Mouse (Mus musculus): ENCODE data around the gene Cel. TPM values are rescaled to one million over a fixed set of nuclear protein-coding genes. Genes with fewer than 3 reads are reported as not detected.

Gene Cel
- polyA plus RNA-seq (2012; ENCODE audit: insufficient read depth, low replicate concordance) = not detected in 2 replicates

- peaks cover 48% of the 10 kb centered on the region for H3K27me3 ChIP-seq (replicated peaks)
Measured at GRCm38 (mm10) chr2:28563303-28563702, at the start of gene Cel. Cel (minus strand) TSS chr2:28563403.

DNA sequence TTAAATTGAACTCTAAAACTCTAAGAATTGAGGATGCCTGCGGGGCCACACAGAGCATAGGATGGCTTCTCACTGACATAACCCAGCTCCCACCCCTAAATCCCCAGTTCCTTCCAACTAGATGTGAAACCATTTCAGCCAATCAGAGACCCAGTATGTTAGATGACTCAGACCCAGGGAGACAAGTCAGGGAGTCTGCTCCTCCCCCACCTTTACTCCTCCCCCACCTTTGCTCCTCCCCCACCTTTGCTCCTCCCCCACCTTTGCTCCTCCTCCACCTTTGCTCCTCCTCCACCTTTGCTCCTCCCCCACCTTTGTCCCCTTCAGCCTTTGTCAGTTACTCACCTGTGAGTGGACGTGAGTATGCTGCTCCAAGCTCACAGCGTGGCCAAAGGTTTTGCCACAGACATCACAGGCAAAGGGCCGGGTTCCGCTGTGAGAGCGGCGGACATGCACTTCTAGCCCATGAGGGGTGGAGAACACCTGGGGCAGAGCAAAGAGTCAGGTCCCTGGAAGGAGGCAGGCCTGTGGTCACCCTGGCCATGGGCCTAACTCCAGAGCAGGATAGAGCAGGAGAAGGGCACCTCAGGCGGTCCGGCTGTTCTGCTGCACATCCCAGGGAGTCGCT is 49.3 kb upstream of the Cel start:
- no peak for TF ChIP-seq GATA1 (IDR thresholded peaks at IDR 0.05; ENCODE audit: borderline replicate concordance, low read length)
- TF ChIP-seq FLI1 (IDR thresholded peaks at IDR 0.05; ENCODE audit: low read length) = no peak
- Histone ChIP-seq H3K36me3 (replicated peaks; ENCODE audit: low read length) (peaks cover 96% of the 10 kb centered on the region), H3K27me3 (replicated peaks) (no peaks in the 10 kb centered on the region), H3K4me1 (peaks cover 100% of the 10 kb centered on the region), H3K9me3 (no peaks in the 10 kb centered on the region), H3K4me3 (replicated peaks) (no peak overlapping the region)

More at GRCm38 (mm10) chr2:28563303-28563702, at the start of gene Cel:
- Histone ChIP-seq H3K4me1 (peaks cover 12% of the 10 kb centered on the region; the same call in 1 of the 2 replicates), H3K4me3 (replicated peaks) (no peak within 1 kb of the TSS), H3K9me3 (no peaks in the 10 kb centered on the region), H3K36me3 (replicated peaks; ENCODE audit: low read length) (peaks cover 38% of the 10 kb centered on the region)
- TF ChIP-seq FLI1 (IDR thresholded peaks at IDR 0.05; ENCODE audit: low read length) (no peak), GATA1 (IDR thresholded peaks at IDR 0.05; ENCODE audit: borderline replicate concordance, low read length) (no peak)

DNA sequence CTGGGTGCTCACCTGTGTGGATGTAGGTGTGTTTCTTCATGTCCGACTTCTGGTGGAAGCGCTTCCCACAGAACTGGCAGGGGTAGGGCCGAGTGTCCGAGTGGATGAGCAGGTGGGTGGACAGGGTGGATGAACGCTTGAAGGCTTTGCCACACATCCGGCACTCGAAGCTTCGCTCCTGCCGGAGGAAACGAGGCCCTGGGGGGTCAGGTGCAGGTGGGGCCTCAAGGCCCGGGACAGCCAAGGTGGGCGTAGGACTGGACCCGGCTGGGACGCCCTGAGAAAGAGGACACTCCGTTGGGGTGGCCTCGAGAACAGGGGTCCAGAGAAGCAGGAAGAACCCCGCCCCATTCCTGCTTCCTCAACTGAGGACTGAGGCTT is 48.2 kb upstream of the Cel start:
- Histone ChIP-seq H3K4me3 (replicated peaks) (no peak overlapping the region), H3K36me3 (replicated peaks; ENCODE audit: low read length) (peaks cover 97% of the 10 kb centered on the region), H3K4me1 (peaks cover 100% of the 10 kb centered on the region), H3K27me3 (replicated peaks) (no peaks in the 10 kb centered on the region), H3K9me3 (no peaks in the 10 kb centered on the region)
- no peak for TF ChIP-seq GATA1 (IDR thresholded peaks at IDR 0.05; ENCODE audit: borderline replicate concordance, low read length)
- TF ChIP-seq FLI1 (IDR thresholded peaks at IDR 0.05; ENCODE audit: low read length) = no peak

DNA sequence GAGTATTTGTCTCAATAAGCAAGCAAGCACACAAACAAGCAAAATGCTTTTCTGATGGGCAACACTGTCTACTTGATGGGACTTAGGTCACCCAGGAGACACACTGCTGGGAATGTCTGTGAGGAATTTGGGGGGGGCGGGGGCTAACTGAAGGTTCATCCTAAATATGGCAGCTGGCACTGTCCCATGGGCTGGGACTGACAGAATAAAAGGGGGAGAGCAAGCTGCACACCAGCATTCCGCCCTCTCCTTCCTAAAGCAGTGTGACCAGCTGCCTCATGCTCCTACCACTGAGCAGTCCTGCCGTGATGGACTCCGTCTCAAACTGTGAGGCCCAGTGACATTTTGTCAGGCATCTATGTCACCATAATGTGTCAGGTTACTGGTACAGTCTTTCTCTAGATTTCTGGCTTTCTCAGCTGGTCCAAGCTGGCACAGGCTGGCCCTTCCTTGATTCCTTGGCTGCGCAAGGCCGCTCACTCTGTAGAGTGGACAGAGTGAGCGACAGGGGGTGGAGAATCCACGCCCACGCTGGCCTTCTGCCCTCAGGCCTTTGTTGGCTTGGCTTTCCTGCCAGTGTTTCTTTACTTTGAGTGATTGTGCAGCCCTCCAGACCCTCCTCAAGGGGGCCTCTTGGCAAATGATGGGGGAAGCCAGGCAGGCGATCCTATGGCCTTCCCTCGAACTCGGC is 47.7 kb upstream of the Cel start:
- TF ChIP-seq FLI1 (IDR thresholded peaks at IDR 0.05; ENCODE audit: low read length) = no peak
- TF ChIP-seq GATA1 (IDR thresholded peaks at IDR 0.05; ENCODE audit: borderline replicate concordance, low read length) = no peak
- Histone ChIP-seq H3K4me1 (peaks cover 100% of the 10 kb centered on the region), H3K27me3 (replicated peaks) (no peaks in the 10 kb centered on the region), H3K9me3 (no peaks in the 10 kb centered on the region), H3K4me3 (replicated peaks) (no peak overlapping the region), H3K36me3 (replicated peaks; ENCODE audit: low read length) (peaks cover 97% of the 10 kb centered on the region)

- Histone ChIP-seq H3K4me3 (replicated peaks) (no peak overlapping the region), H3K27me3 (replicated peaks) (no peaks in the 10 kb centered on the region), H3K36me3 (replicated peaks; ENCODE audit: low read length) (peaks cover 89% of the 10 kb centered on the region), H3K9me3 (no peaks in the 10 kb centered on the region), H3K4me1 (peaks cover 94% of the 10 kb centered on the region)
- TF ChIP-seq FLI1 (IDR thresholded peaks at IDR 0.05; ENCODE audit: low read length) = no peak
- TF ChIP-seq GATA1 (IDR thresholded peaks at IDR 0.05; ENCODE audit: borderline replicate concordance, low read length) = no peak
Measured at GRCm38 (mm10) chr2:28609851-28610250, 46.6 kb upstream of the Cel start.

GRCm38 (mm10) chr2:28607341-28608165 is 44.4 kb upstream of the Cel start:
- H3K4me3 ChIP-seq (replicated peaks) = peak overlapping the region; percentile 17
- TF ChIP-seq FLI1 (IDR thresholded peaks at IDR 0.05; ENCODE audit: low read length) = no peak
- no peak for TF ChIP-seq GATA1 (IDR thresholded peaks at IDR 0.05; ENCODE audit: borderline replicate concordance, low read length)
- H3K9me3 ChIP-seq = no peaks in the 10 kb centered on the region
- peaks cover 71% of the 10 kb centered on the region for H3K36me3 ChIP-seq (replicated peaks; ENCODE audit: low read length)
- no peaks in the 10 kb centered on the region for H3K27me3 ChIP-seq (replicated peaks)
- peaks cover 87% of the 10 kb centered on the region for H3K4me1 ChIP-seq

DNA sequence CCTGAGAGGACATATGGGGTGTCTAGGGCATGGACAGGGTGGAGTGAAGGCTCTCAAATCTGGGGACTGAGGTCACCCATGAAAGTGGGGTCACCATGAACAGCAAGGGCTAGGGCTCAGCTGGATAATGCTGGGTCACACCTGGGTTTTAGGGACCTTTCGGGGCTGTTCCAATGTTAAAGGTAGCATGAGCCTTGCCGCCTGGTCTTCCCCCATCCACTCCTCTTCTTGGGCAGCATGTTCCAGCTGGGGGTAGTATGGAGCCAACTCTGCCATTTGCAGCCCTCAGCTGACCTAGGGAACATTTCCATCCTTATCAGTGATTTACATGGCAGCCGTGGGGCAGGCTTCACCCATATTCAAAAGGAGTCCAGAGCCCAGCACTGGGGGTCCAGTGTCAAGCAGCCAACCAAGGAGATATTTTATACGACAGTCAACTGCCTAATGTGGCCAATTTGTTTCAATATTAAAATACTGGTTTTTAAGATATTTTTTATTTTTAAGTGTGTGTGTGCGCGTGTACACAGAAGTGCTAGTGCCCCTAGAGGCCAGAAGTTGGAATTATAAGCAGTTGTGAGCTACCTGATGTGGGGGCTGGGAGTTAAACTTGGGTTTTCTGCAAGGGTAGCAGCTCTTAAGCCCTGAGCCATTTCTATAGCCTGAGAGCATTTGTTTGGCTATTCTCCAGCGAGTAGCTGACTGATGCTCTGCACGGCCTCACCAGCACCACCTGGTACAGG is 43.6 kb upstream of the Cel start:
- H3K36me3 ChIP-seq (replicated peaks; ENCODE audit: low read length) = peaks cover 64% of the 10 kb centered on the region
- peaks cover 87% of the 10 kb centered on the region for H3K4me1 ChIP-seq
- no peaks in the 10 kb centered on the region for H3K27me3 ChIP-seq (replicated peaks)
- no peak overlapping the region for H3K4me3 ChIP-seq (replicated peaks)
- H3K9me3 ChIP-seq = no peaks in the 10 kb centered on the region
- TF ChIP-seq FLI1 (IDR thresholded peaks at IDR 0.05; ENCODE audit: low read length) (no peak), GATA1 (IDR thresholded peaks at IDR 0.05; ENCODE audit: borderline replicate concordance, low read length) (no peak)

- no peaks in the 10 kb centered on the region for H3K27me3 ChIP-seq (replicated peaks)
- TF ChIP-seq FLI1 (IDR thresholded peaks at IDR 0.05; ENCODE audit: low read length) (no peak), GATA1 (IDR thresholded peaks at IDR 0.05; ENCODE audit: borderline replicate concordance, low read length) (no peak)
- peak overlapping the region; percentile 42 for H3K4me3 ChIP-seq (replicated peaks)
- no peaks in the 10 kb centered on the region for H3K9me3 ChIP-seq
- H3K4me1 ChIP-seq = peaks cover 87% of the 10 kb centered on the region
- H3K36me3 ChIP-seq (replicated peaks; ENCODE audit: low read length) = peaks cover 56% of the 10 kb centered on the region
Measured at GRCm38 (mm10) chr2:28605789-28606541, 42.8 kb upstream of the Cel start.

DNA sequence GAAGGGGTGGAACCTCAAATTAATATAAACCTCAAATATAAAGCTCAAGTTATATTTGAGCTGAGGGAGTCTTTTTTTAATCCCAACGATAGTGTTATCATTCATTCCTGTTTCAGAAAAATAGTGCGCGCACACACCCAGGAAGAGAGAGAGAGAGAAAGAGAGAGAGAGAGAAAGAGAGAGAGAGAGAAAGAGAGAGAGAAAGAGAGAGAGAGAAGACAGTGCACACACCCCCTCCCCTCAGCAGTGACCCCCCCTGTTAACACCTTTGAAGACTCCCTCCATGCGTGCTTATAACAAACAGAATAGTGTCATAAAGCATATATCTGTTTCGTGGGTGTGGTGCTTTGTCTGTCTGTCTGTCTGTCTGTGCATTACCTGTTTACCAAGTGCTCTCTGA is 40.3 kb upstream of the Cel start:
- Histone ChIP-seq H3K27me3 (replicated peaks) (no peaks in the 10 kb centered on the region), H3K4me1 (peaks cover 87% of the 10 kb centered on the region), H3K4me3 (replicated peaks) (no peak overlapping the region), H3K36me3 (replicated peaks; ENCODE audit: low read length) (peaks cover 31% of the 10 kb centered on the region), H3K9me3 (no peaks in the 10 kb centered on the region)
- TF ChIP-seq GATA1 (IDR thresholded peaks at IDR 0.05; ENCODE audit: borderline replicate concordance, low read length) (no peak), FLI1 (IDR thresholded peaks at IDR 0.05; ENCODE audit: low read length) (no peak)

All from megakaryocyte, embryonic 14.5 days (primary cell).